Comparison of ENCODE assay signal across 19 mouse cellular contexts in the genomic region with DNA sequence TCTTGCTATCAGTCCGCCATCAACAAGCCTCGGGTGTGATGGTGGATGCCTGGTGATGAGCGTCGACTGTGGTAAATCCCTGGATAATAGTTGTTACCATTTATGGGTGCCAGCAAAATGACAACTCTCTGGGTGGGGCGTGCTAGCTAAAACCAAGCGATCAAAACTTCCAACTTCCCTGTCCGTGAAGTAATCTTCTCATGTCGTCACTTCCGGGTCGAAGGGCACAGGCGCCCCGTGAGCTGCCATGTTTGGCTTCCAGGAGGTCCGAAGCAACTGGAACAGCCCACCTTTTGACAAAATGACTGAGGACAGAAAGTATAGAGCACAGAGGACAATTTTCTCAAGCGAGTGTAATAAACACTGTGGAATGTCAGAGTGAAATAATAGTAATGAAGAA.
"Had no signal": no experiment of that assay in that cellular context is flagged by ENCODE, and none has a peak within 500 bp of the region (broad histone marks: within the 10 kb centered on the region; RNA-seq: fewer than 3 reads in every experiment).

No protein-coding gene starts in this region.

- H3K9ac ChIP-seq: liver, embryonic 15.5 days; liver, postnatal 0 days; lung, embryonic 15.5 days; midbrain, embryonic 13.5 days; midbrain, embryonic 15.5 days; neural tube, embryonic 12.5 days had no signal

- H3K4me1 ChIP-seq: liver, embryonic 15.5 days; megakaryocyte, embryonic 14.5 days had no signal

- DNase-seq: liver, postnatal 0 days; lung, adult 2 months; lung, postnatal 14 days; lung, postnatal 36 days; right cerebral cortex, postnatal 25 days; right cerebral cortex, postnatal 4 days; spleen, adult 18-20 months; thymus, adult 2 months; thymus, postnatal 25 days; thymus, postnatal 4 days had no signal

- H3K27me3 ChIP-seq: liver, embryonic 15.5 days; lung, embryonic 15.5 days; megakaryocyte, embryonic 14.5 days; midbrain, embryonic 13.5 days; midbrain, embryonic 15.5 days; neural tube, embryonic 12.5 days had no signal

- H3K4me3 ChIP-seq: liver, embryonic 15.5 days; lung, embryonic 15.5 days; megakaryocyte, embryonic 14.5 days; midbrain, embryonic 13.5 days; midbrain, embryonic 15.5 days; neural tube, embryonic 12.5 days had no signal

- ATAC-seq: liver, postnatal 0 days; lung, postnatal 0 days had no signal

- H3K27ac ChIP-seq: liver, embryonic 15.5 days; lung, embryonic 15.5 days; macrophage had no signal

- H3K36me3 ChIP-seq: liver, embryonic 15.5 days; lung, embryonic 15.5 days; midbrain, embryonic 13.5 days; midbrain, embryonic 15.5 days; neural tube, embryonic 12.5 days had no signal

- H3K4me2 ChIP-seq: liver, embryonic 15.5 days; lung, embryonic 15.5 days; midbrain, embryonic 11.5 days; midbrain, embryonic 13.5 days; midbrain, embryonic 15.5 days; neural tube, embryonic 12.5 days had no signal

- H3K9me3 ChIP-seq: liver, embryonic 15.5 days; lung, embryonic 15.5 days; midbrain, embryonic 13.5 days; midbrain, embryonic 15.5 days; neural tube, embryonic 12.5 days had no signal
